Mouse (Mus musculus): Measurements from ENCODE around the gene Psapl1. TPM values are rescaled to one million over a fixed set of nuclear protein-coding genes. Genes with fewer than 3 reads are reported as not detected.

Psapl1 gene
- polyA plus RNA-seq, 1 experiment, result 0.05 TPM

Other genes starting within 250 kb of the Psapl1 start
- 3.9 and 5.3 TPM in 2 replicates for gene Sorcs2, start 194.1 kb downstream of the Psapl1 start, polyA plus RNA-seq (2012; rRNA removed)

Measured in large intestine, adult 2 months (tissue).